14 mouse cellular contexts compared by ENCODE assay signal in the genomic region with DNA sequence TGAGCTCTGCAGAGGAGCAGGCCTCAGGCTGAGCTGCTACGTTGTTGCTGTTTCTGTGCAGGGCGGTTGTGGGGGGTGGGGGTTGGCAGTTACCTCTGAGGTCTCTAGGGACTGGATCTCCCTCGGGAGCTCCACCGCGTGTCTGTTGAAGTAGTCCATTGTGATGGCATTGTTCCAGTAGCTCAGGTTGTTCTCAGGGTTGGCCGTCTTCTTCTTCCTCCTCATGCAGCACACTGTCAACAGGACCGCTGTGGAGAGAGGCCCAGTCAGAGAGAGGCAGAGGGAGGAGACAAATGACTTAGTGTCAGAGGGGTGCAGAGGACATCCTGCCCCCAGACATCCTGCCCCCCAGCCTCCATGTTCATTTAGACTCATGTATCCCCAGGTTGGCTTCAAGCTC. TPM values are rescaled to one million over a fixed set of nuclear protein-coding genes. Genes with fewer than 3 reads are reported as not detected.
DNase-seq lines count a peak whose midpoint lies in the region; ATAC-seq and TF ChIP-seq lines count a peak whose summit lies in the region.
"Had no signal": no experiment of that assay in that cellular context is flagged by ENCODE, and none has a peak within 500 bp of the region (broad histone marks: within the 10 kb centered on the region; RNA-seq: fewer than 3 reads in every experiment).

No protein-coding gene starts in this region.

- H3K4me2 ChIP-seq in hindbrain, embryonic 11.5 days (replicated peaks; ENCODE audit: low read depth, low read length): no peak overlapping the region
- H3K4me2 ChIP-seq: hindbrain, embryonic 12.5 days; liver, embryonic 13.5 days had no signal

- no peaks in the 10 kb centered on the region for H3K36me3 ChIP-seq in hindbrain, embryonic 11.5 days (ENCODE audit: control insufficient read depth, insufficient read depth, low read length)
- H3K36me3 ChIP-seq: hindbrain, embryonic 12.5 days; liver, embryonic 13.5 days had no signal

- no peak overlapping the region for H3K9ac ChIP-seq in hindbrain, embryonic 11.5 days (ENCODE audit: low read depth, low read length)
- H3K9ac ChIP-seq: hindbrain, embryonic 12.5 days; liver, embryonic 13.5 days had no signal

- H3K4me1 ChIP-seq in bone marrow, adult 2 months (ENCODE audit: control insufficient read depth, insufficient read depth, low read length): peaks cover 6% of the 10 kb centered on the region; the same call in 1 of the 2 replicates
- H3K4me1 ChIP-seq in hindbrain, embryonic 11.5 days (replicated peaks; ENCODE audit: control insufficient read depth, insufficient read depth, low read length): no peaks in the 10 kb centered on the region

- ATAC-seq in hindbrain, embryonic 11.5 days (ENCODE audit: low FRiP score): no peak
- ATAC-seq: forebrain, embryonic 16.5 days had no signal

- no peak for TF ChIP-seq POLR2A in bone marrow, adult 2 months (IDR thresholded peaks at IDR 0.05; ENCODE audit: borderline replicate concordance, control insufficient read depth, low read depth, low read length)

- no peaks in the 10 kb centered on the region for H3K9me3 ChIP-seq in hindbrain, embryonic 11.5 days (ENCODE audit: control insufficient read depth, low read length)
- H3K9me3 ChIP-seq: hindbrain, embryonic 12.5 days; liver, embryonic 13.5 days had no signal

- 47% methylated on average over 7 of the region's 7 CpGs for WGBS in bone marrow, adult 2 months
- 59% methylated on average over 6 of the region's 7 CpGs for WGBS in hindbrain, embryonic 11.5 days

- H3K27ac ChIP-seq in bone marrow, adult 2 months (ENCODE audit: control insufficient read depth, insufficient read depth, low read depth, low read length, poor library complexity): peak overlapping the region; percentile 35
- H3K27ac ChIP-seq in hindbrain, embryonic 11.5 days (ENCODE audit: low read depth, low read length): no peak overlapping the region
- H3K27ac ChIP-seq: hindbrain, embryonic 12.5 days; liver, embryonic 13.5 days had no signal

- DNase-seq in kidney, postnatal 10 days: peak; percentile 34
- no peak for DNase-seq in kidney, adult 11 months
- DNase-seq in CD4-positive helper T cell, adult 2 months (ENCODE audit: low read depth, low spot score): peak; percentile 18
- DNase-seq in spleen, postnatal 4 days (ENCODE audit: low spot score in 2 of 2): peak; percentile 51 to 74
- DNase-seq in left cerebral cortex, adult 11 months (ENCODE audit: low spot score): no peak
- no peak for DNase-seq in hindbrain, embryonic 11.5 days (ENCODE audit: low spot score)
- DNase-seq in Muller cell, postnatal 12 days (ENCODE audit: inconsistent ontology term): no peak
- DNase-seq: embryo, embryonic 11 days; gastrocnemius, postnatal 14 days; kidney, adult 9 months; liver, embryonic 13.5 days had no signal

- TF ChIP-seq CTCF in bone marrow, adult 2 months (IDR thresholded peaks at IDR 0.05; ENCODE audit: control insufficient read depth, insufficient read depth, low read length): no peak

- H3K4me3 ChIP-seq in bone marrow, adult 2 months (replicated peaks; ENCODE audit: control insufficient read depth, low read depth, low read length): peak overlapping the region; percentile 20
- no peak overlapping the region for H3K4me3 ChIP-seq in hindbrain, embryonic 11.5 days (ENCODE audit: low read depth, low read length)
- H3K4me3 ChIP-seq: hindbrain, embryonic 12.5 days; liver, embryonic 13.5 days had no signal

- H3K27me3 ChIP-seq in hindbrain, embryonic 11.5 days (ENCODE audit: control insufficient read depth, insufficient read depth, low read length): no peaks in the 10 kb centered on the region
- H3K27me3 ChIP-seq: liver, embryonic 13.5 days had no signal

RNA-seq across cellular contexts. Expression of a gene that starts 8.9 kb away (rescaled TPM):
- 11.3 and 13.3 TPM in 2 replicates for polyA plus RNA-seq in bone marrow, adult 2 months (2011; ENCODE audit: insufficient read depth, insufficient read length, low replicate concordance, missing spikeins)
- polyA plus RNA-seq in hindbrain, embryonic 11.5 days (2014; fragmentation: Nextera tagmentation; extraction: Ambion mirVana): 0.54 and 2.1 TPM in 2 replicates

Comparison
In these comparisons a context has a peak if more than half of its experiments do, and no peak if none do; other contexts are left out.
1. DNase-seq: peak in kidney, postnatal 10 days (single experiment), CD4-positive helper T cell, adult 2 months (single experiment) and spleen, postnatal 4 days (2 of 2); none in kidney, adult 11 months (single experiment), left cerebral cortex, adult 11 months (single experiment), hindbrain, embryonic 11.5 days (single experiment) and Muller cell, postnatal 12 days (single experiment).